Mouse (Mus musculus): ENCODE measurements around the gene Rhoc. TPM values are rescaled to one million over a fixed set of nuclear protein-coding genes. Genes with fewer than 3 reads are reported as not detected.
A peak's percentile ranks its signal among the peaks of the same experiment; 100 is the strongest.

Gene Rhoc
- total RNA-seq, 2 experiments from 2014 or later, result 27.9 to 29.3 TPM

GRCm38 (mm10) chr3:104770035-104770434 lies 18.1 kb upstream of the Rhoc start:
- peak in 1 of 2 experiments; percentile 62 for DNase-seq (ENCODE audit: extremely low spot score in 1 of 2, low spot score in 2 of 2)
- no peak overlapping the region for H3K4me3 ChIP-seq
- H3K27ac ChIP-seq, result no peak overlapping the region
- peak; percentile 74 for TF ChIP-seq CTCF (IDR thresholded peaks at IDR 0.05)
- intact Hi-C loops (cut with DNase I), result loop anchor here (1.0 to 5.0 kb wide), 2 partner anchors 10 to 287 kb away; no protein-coding TSS in a partner anchor

- no peak for DNase-seq (ENCODE audit: extremely low spot score in 1 of 2, low spot score in 2 of 2)
- no peak overlapping the region for H3K27ac ChIP-seq
- intact Hi-C loops (cut with DNase I), result loop anchor here (1.0 to 5.0 kb wide), 2 partner anchors 9 to 286 kb away; no protein-coding TSS in a partner anchor
These were observed 17.3 kb upstream of the Rhoc start for GRCm38 (mm10) chr3:104770918-104771317.

GRCm38 (mm10) chr3:104771460-104771859 lies 16.7 kb upstream of the Rhoc start:
- TF ChIP-seq CTCF (IDR thresholded peaks at IDR 0.05), result no peak
- DNase-seq (ENCODE audit: extremely low spot score in 1 of 2, low spot score in 2 of 2), result no peak
- H3K27ac ChIP-seq, result no peak overlapping the region
- no peak overlapping the region for H3K4me3 ChIP-seq
- intact Hi-C loops (cut with DNase I), result loop anchor here (5.0 kb wide), 1 partner anchor 286 kb away; no protein-coding TSS in a partner anchor

More at GRCm38 (mm10) chr3:104770918-104771317, 17.3 kb upstream of the Rhoc start:
- no peak for TF ChIP-seq CTCF (IDR thresholded peaks at IDR 0.05)
- H3K4me3 ChIP-seq, result no peak overlapping the region

DNA sequence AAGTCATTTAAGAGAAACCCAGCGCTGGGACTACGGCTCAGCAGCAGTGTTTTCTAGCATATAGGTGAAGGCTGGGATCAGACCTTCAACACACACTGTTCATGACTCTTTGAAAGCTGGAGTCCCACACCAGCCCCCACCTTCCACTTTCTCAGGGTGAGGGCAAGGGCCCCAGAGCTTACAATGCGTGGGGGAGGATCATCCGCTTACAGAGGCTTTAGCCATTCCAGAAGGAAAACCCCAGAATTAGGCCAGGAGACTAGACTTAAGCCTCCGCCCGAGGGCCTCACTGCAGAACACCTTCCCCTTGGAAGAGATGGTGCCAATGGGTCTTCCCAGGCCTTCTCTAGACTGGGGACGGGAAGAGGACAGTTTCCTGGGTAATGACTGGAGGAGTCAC lies 14.9 kb upstream of the Rhoc start:
- intact Hi-C loops (cut with DNase I), result loop anchor here (5.0 kb wide), 1 partner anchor 284 kb away; no protein-coding TSS in a partner anchor
- DNase-seq (ENCODE audit: extremely low spot score in 1 of 2, low spot score in 2 of 2), result no peak
- Histone ChIP-seq H3K4me3 (no peak overlapping the region), H3K27ac (no peak overlapping the region)
- no peak for TF ChIP-seq CTCF (IDR thresholded peaks at IDR 0.05)

GRCm38 (mm10) chr3:104777342-104777741 lies 10.8 kb upstream of the Rhoc start:
- Histone ChIP-seq H3K27ac (no peak overlapping the region), H3K4me3 (no peak overlapping the region)
- TF ChIP-seq CTCF (IDR thresholded peaks at IDR 0.05), result peak; percentile 54
- intact Hi-C loops (cut with DNase I), result loop anchor here (5.0 kb wide), 1 partner anchor 185 kb away; the partner anchor contains the start of gene Wnt2b
- DNase-seq (ENCODE audit: extremely low spot score in 1 of 2, low spot score in 2 of 2), result no peak

DNA sequence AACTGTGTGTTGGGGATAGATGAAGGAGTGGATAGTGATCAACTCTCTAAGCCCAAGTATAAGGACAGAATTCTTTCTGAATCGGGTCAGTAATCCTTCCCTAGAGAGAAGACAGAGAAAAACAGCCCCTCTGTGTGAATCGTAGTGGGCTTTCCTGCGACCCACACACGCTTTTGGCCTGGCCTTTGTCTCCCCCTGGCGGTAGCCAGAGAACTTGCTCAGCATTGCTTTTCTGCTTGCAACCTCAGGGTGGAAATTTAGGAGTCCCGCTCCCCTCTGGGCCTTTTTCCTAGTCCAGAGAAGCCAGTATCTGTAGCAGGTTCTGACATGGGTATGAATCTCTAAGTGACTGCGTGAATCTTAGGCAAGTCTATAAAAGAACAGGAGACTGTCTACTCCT lies 8.2 kb upstream of the Rhoc start:
- peak; percentile 97 for TF ChIP-seq CTCF (IDR thresholded peaks at IDR 0.05)
- intact Hi-C loops (cut with DNase I), result loop anchor here (1.0 to 5.0 kb wide), 3 partner anchors 10 to 182 kb away; partner anchors contain the start of gene Wnt2b
- H3K27ac ChIP-seq, result no peak overlapping the region
- DNase-seq (ENCODE audit: extremely low spot score in 1 of 2, low spot score in 2 of 2), result peak in 1 of 2 experiments; percentile 45
- H3K4me3 ChIP-seq, result no peak overlapping the region

DNA sequence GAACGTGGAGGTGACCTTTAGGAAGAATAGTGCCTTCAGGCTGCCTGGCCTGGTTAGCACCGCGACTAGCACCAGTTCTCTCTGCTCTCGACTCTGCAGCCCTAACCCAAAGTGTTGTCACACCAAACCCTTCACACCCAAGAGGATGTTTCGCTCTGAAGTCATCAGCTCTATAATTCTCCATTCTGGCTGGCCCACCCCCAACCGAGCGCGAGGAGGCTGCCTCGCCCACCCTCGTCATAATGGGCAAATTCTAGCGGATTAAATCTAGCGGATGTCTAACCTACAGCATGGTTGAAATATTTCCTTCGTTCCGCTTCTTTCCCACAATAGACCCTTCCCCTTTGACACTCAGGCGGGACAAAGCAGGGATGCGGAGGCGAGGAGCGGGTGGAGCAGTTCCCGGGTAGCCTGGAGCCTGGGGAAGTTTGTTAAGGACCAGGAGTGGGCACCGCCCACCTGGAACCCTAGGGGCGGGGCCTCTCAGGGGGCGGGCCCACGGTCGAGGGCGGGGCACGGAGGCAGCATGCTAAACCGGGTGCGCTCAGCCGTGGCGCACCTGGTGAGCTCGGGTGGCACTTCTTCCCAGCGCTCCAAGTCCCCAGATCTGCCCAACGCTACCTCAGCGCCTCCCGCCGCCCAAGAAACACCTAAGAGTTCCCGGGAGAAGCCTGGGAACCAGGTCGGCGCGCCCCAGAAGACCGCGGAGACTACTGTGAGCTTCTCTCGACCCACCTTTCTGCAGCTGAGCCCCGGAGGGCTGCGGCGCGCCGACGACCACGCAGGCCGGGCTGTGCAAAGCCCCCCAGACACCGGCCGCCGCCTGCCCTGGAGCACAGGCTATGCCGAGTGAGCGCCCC lies 7.4 kb upstream of the Rhoc start, which contains the start of gene Ppm1j:
Gene Ppm1j (plus strand): TSS at position 496 of the 860 bp plus-strand sequence.
- intact Hi-C loops (cut with DNase I), result loop anchor here (1.0 kb wide), 2 partner anchors 10 to 66 kb away; no protein-coding TSS in a partner anchor
- no peak for DNase-seq (ENCODE audit: extremely low spot score in 1 of 2, low spot score in 2 of 2)
- no peak within 1 kb of the TSS for H3K27ac ChIP-seq

GRCm38 (mm10) chr3:104781471-104781903 lies 6.7 kb upstream of the Rhoc start, which contains the start of gene Fam19a3:
Gene Fam19a3 (minus strand): TSS chr3:104781840.
- Histone ChIP-seq H3K27ac (no peak within 1 kb of the TSS), H3K4me3 (peak within 1 kb of the TSS; percentile 49)
- DNase-seq (ENCODE audit: extremely low spot score in 1 of 2, low spot score in 2 of 2), result no peak
- TF ChIP-seq CTCF (IDR thresholded peaks at IDR 0.05), result no peak
- intact Hi-C loops (cut with DNase I), result no loop called here

More for the DNA sequence above, 7.4 kb upstream of the Rhoc start, which contains the start of gene Ppm1j:
- peak within 1 kb of the TSS; percentile 49 for H3K4me3 ChIP-seq
- TF ChIP-seq CTCF (IDR thresholded peaks at IDR 0.05), result no peak

- no peak for DNase-seq (ENCODE audit: extremely low spot score in 1 of 2, low spot score in 2 of 2)
- H3K27ac ChIP-seq, result no peak overlapping the region
- intact Hi-C loops (cut with DNase I), result no loop called here
- TF ChIP-seq CTCF (IDR thresholded peaks at IDR 0.05), result no peak
- H3K4me3 ChIP-seq, result no peak overlapping the region
These were observed 6.0 kb upstream of the Rhoc start for GRCm38 (mm10) chr3:104782061-104782681.

DNA sequence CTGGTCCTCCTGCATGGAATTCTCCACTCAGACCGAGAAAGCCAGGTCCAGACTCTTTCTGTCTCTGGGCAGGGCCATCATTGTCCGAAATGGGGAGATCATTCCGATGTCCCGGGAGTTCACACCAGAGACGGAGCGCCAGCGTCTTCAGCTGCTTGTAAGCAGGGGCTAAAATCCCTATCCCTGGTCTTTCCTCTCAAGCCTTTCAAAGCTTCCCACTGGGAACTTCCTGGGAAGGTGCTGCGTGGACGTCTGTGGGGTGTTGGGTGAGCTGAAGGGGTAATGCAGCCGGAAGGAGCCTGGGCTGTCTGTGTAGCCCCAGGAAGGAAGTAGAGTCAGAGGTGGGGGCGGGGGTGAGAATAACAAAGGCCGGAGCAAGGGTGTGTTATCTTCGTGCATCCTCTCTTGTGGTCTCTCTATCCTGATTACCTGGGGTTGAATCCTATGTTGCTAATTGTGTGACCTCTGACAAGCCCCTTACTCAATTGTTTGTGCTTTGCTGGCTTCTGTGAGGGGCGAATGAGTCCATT lies 4.1 kb upstream of the Rhoc start:
- Histone ChIP-seq H3K4me3 (no peak overlapping the region), H3K27ac (no peak overlapping the region)
- TF ChIP-seq CTCF (IDR thresholded peaks at IDR 0.05), result no peak
- no peak for DNase-seq (ENCODE audit: extremely low spot score in 1 of 2, low spot score in 2 of 2)
- intact Hi-C loops (cut with DNase I), result no loop called here

- TF ChIP-seq CTCF (IDR thresholded peaks at IDR 0.05), result no peak
- intact Hi-C loops (cut with DNase I), result loop anchor here (5.0 kb wide), 1 partner anchor 182 kb away; no protein-coding TSS in a partner anchor
- DNase-seq (ENCODE audit: extremely low spot score in 1 of 2, low spot score in 2 of 2), result no peak
These were observed 2.9 kb upstream of the Rhoc start for GRCm38 (mm10) chr3:104785284-104785683.

More at GRCm38 (mm10) chr3:104785284-104785683, 2.9 kb upstream of the Rhoc start:
- Histone ChIP-seq H3K4me3 (no peak overlapping the region), H3K27ac (no peak overlapping the region)

Measured in left cerebral cortex, adult 2 months (tissue).